Mouse (Mus musculus): ENCODE results near the gene Tpmt. TPM values are rescaled to one million over a fixed set of nuclear protein-coding genes. Genes with fewer than 3 reads are reported as not detected.

Gene Tpmt
- polyA plus RNA-seq (2011; ENCODE audit: insufficient read length, low read depth, missing spikeins), result 18.0 and 23.9 TPM in 2 replicates

DNA sequence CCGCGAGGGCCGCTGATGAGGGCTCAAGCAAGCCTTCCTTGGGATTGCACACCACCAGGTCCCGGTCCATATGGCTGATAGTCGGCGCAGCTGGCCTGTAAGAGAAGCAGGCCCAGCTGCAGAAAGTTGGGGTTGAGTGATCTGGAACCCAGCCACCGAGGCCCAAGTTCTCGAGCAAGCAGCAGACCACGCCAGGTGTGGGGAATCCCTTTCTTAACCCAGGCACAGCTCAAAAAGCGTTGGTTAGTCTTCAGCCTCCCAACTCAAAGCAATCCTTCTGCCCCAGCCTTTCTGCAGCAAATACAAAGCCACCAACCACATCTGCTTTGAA lies at the start of gene Tpmt:
TSS of gene Tpmt (minus strand) at position 121 of the 331 bp plus-strand sequence.
- H3K27ac ChIP-seq (ENCODE audit: insufficient read depth, low read length), result no peak within 1 kb of the TSS
- TF ChIP-seq POLR2A (IDR thresholded peaks at IDR 0.05; ENCODE audit: low read depth, low read length) (no peak), CTCF (IDR thresholded peaks at IDR 0.05; ENCODE audit: borderline replicate concordance, insufficient read depth, low read length) (no peak)
- H3K4me3 ChIP-seq (ENCODE audit: insufficient read depth, low read length), result peak within 1 kb of the TSS; percentile 81
- no peaks in the 10 kb centered on the region for H3K4me1 ChIP-seq (ENCODE audit: control insufficient read depth, insufficient read depth, low read length)

DNA sequence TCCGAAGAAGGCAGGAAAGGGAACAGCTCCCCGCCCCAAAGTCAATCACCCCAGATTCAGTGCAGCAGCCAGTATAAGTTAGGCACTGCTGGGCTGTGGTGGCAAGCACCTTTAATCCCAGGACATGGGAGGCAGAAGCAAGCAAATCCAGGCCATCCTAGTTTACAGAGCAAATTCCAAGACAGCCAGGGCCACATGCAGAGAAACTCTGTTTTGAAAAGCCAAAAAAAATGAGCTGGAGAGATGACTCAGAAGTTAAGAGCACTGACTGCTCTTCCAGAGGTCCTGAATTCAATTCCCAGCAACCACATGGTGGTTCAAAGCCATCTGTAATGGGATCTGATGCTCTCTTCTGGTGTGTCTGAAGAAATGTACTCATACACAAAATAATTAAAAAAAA lies 49.3 kb upstream of the Tpmt start:
- TF ChIP-seq POLR2A (IDR thresholded peaks at IDR 0.05; ENCODE audit: low read depth, low read length), result no peak
- TF ChIP-seq CTCF (IDR thresholded peaks at IDR 0.05; ENCODE audit: borderline replicate concordance, insufficient read depth, low read length), result no peak
- no peak overlapping the region for H3K4me3 ChIP-seq (ENCODE audit: insufficient read depth, low read length)
- peak overlapping the region; percentile 45 for H3K27ac ChIP-seq (ENCODE audit: insufficient read depth, low read length)
- peaks cover 2% of the 10 kb centered on the region for H3K4me1 ChIP-seq (ENCODE audit: control insufficient read depth, insufficient read depth, low read length)

DNA sequence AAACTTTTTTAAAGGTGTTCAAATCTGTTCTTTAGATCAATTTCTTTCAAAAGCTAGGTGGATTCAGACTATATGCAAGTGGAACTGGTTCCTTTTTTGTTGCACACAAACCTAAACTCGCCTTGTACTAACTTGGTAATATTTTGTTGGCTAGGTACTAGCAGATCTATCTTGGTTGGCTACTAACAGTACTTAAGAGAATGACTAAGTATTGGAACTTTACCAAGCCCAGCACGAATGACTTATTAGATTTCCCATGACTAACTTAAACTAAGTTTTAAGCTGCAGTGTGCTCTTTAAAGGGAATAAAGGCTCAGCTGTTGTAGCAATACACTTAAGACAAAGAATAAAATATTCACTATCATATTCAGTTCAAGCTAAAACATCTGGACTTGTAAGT lies 44.7 kb upstream of the Tpmt start:
- Histone ChIP-seq H3K4me1 (ENCODE audit: control insufficient read depth, insufficient read depth, low read length) (peaks cover 2% of the 10 kb centered on the region; the same call in 1 of the 2 replicates), H3K4me3 (ENCODE audit: insufficient read depth, low read length) (no peak overlapping the region), H3K27ac (ENCODE audit: insufficient read depth, low read length) (peak overlapping the region; percentile 57; the same call in 1 of the 2 replicates)
- TF ChIP-seq POLR2A (IDR thresholded peaks at IDR 0.05; ENCODE audit: low read depth, low read length) (no peak), CTCF (IDR thresholded peaks at IDR 0.05; ENCODE audit: borderline replicate concordance, insufficient read depth, low read length) (no peak)

DNA sequence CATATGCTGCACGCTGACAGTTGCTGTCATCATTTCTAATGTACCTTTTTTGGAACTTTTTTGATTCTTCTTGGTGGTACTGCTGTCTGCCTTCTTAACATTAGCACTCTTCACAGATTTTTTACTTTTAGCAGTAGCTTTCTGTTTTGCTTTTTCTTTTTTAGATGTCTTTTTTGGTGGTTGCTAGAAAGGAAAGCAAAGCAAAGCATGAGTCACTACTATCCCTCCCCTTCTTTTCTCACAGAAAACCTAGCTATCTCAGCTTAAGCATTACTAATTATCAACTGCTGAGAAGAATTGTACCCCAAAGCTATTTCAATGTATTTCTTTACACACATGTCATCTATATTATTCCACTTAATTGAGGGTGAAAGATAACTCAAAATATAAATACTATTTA lies 43.9 kb upstream of the Tpmt start:
- no peak overlapping the region for H3K27ac ChIP-seq (ENCODE audit: insufficient read depth, low read length)
- H3K4me3 ChIP-seq (ENCODE audit: insufficient read depth, low read length), result no peak overlapping the region
- H3K4me1 ChIP-seq (ENCODE audit: control insufficient read depth, insufficient read depth, low read length), result no peaks in the 10 kb centered on the region
- no peak for TF ChIP-seq CTCF (IDR thresholded peaks at IDR 0.05; ENCODE audit: borderline replicate concordance, insufficient read depth, low read length)
- no peak for TF ChIP-seq POLR2A (IDR thresholded peaks at IDR 0.05; ENCODE audit: low read depth, low read length)

DNA sequence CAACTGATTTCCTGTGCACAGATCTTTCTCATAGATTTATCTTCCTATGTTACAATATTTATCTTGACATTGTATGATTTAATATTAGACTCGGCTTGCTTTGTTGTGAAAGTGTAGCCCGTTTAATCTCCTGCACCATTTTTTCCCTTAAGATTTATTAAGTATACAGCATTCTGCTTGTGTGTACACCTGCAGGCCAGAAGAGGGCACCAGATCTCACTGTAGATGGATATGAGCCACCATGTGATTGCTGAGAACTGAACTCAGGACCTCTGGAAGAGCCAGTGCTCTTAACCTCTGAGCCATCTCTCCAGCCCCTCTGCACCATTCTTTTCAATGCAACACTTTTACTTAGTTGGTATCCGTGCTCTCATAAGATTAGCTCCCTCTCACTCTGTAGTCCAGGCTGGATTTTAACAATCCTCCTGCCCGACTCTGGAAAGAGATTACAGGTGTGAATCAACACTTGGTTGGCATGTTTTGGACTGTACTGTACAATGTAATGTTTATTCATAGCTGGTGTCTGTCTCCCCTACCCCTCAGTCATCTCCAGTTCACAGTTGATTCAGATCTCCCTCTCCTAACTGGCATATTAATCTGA lies 36.5 kb upstream of the Tpmt start:
- Histone ChIP-seq H3K27ac (ENCODE audit: insufficient read depth, low read length) (no peak overlapping the region), H3K4me3 (ENCODE audit: insufficient read depth, low read length) (no peak overlapping the region), H3K4me1 (ENCODE audit: control insufficient read depth, insufficient read depth, low read length) (no peaks in the 10 kb centered on the region)
- no peak for TF ChIP-seq POLR2A (IDR thresholded peaks at IDR 0.05; ENCODE audit: low read depth, low read length)
- TF ChIP-seq CTCF (IDR thresholded peaks at IDR 0.05; ENCODE audit: borderline replicate concordance, insufficient read depth, low read length), result no peak

DNA sequence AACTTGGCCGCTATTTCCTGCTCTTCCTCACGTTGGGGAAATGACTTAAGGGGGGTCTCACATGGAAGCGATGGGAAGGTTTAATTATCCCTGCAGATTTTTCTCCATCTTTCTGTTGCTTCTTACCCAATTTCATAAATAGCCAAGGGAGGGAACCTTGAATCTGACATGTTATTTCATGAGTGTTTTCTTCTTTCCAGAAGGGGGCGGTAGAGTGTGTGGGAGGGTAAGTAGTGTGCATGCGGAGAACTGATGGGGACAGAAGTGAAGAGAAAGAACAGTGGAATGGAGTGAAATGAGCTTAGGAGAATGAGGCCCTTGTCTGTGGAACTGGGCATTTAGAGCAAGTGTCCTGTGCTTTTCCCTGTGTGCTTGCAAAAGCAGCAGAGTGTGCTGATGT lies 34.3 kb upstream of the Tpmt start:
- Histone ChIP-seq H3K4me1 (ENCODE audit: control insufficient read depth, insufficient read depth, low read length) (no peaks in the 10 kb centered on the region), H3K4me3 (ENCODE audit: insufficient read depth, low read length) (no peak overlapping the region), H3K27ac (ENCODE audit: insufficient read depth, low read length) (no peak overlapping the region)
- no peak for TF ChIP-seq POLR2A (IDR thresholded peaks at IDR 0.05; ENCODE audit: low read depth, low read length)
- TF ChIP-seq CTCF (IDR thresholded peaks at IDR 0.05; ENCODE audit: borderline replicate concordance, insufficient read depth, low read length), result no peak

DNA sequence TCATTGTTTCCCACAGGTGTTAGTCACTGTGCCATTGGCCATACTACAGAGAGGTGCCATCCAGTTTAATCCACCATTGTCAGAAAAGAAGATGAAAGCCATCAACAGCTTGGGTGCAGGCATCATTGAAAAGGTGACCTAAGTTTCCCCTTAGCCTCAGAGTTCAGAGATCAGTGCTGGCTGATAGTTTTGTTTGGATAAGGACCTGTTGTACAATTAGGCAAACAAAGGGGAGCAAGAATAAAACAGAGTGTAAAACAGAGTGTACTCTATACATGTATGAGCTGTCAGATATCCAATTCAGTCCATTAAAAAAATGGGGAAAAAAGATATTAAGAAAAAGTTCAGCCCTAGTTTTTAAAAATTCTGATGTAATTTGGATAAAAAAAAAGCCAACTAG lies 32.8 kb upstream of the Tpmt start:
- TF ChIP-seq CTCF (IDR thresholded peaks at IDR 0.05; ENCODE audit: borderline replicate concordance, insufficient read depth, low read length), result no peak
- TF ChIP-seq POLR2A (IDR thresholded peaks at IDR 0.05; ENCODE audit: low read depth, low read length), result no peak
- no peak overlapping the region for H3K4me3 ChIP-seq (ENCODE audit: insufficient read depth, low read length)
- H3K4me1 ChIP-seq (ENCODE audit: control insufficient read depth, insufficient read depth, low read length), result no peaks in the 10 kb centered on the region
- H3K27ac ChIP-seq (ENCODE audit: insufficient read depth, low read length), result no peak overlapping the region

DNA sequence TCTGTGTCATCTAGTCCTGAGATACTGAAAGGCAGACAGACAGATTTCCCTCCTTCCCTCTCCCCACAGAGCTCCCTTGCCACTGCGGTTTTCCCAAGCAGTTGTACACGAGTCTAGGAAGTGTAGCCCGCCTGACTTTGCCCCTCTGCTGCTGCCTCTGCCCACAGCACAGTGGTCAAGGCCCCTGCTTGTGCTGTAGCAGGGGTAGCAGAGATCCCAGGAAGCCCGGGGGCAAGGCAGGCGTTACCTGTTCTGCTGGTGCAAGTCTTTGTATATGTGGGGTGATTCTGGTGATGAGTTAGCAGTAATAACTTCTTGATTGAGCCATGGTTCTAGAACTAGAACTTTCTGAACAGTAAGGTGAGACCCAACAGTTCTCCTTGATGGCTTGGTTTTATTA lies 31.6 kb upstream of the Tpmt start:
- Histone ChIP-seq H3K4me3 (ENCODE audit: insufficient read depth, low read length) (no peak overlapping the region), H3K27ac (ENCODE audit: insufficient read depth, low read length) (no peak overlapping the region), H3K4me1 (ENCODE audit: control insufficient read depth, insufficient read depth, low read length) (no peaks in the 10 kb centered on the region)
- TF ChIP-seq POLR2A (IDR thresholded peaks at IDR 0.05; ENCODE audit: low read depth, low read length) (no peak), CTCF (IDR thresholded peaks at IDR 0.05; ENCODE audit: borderline replicate concordance, insufficient read depth, low read length) (no peak)

DNA sequence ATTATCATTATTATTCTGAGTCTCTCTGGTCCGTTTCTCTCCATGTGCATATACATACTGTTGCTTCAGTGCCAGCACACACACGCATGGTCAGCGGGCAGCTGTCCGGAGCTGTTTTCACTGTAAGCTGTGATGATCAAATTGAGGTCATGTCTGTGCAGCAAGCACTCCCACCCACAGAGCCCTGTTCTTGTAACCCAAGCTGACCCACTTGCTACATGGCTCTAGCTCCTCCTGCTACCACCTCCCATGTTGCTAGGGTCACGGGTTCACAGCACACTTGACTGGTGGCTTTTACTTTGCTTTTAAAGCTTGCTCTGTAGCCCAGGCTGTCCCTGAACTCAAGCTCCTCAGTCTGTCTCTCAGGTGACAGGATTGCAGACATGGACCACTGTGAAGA lies 27.9 kb upstream of the Tpmt start:
- no peak overlapping the region for H3K27ac ChIP-seq (ENCODE audit: insufficient read depth, low read length)
- no peaks in the 10 kb centered on the region for H3K4me1 ChIP-seq (ENCODE audit: control insufficient read depth, insufficient read depth, low read length)
- no peak overlapping the region for H3K4me3 ChIP-seq (ENCODE audit: insufficient read depth, low read length)
- no peak for TF ChIP-seq POLR2A (IDR thresholded peaks at IDR 0.05; ENCODE audit: low read depth, low read length)
- TF ChIP-seq CTCF (IDR thresholded peaks at IDR 0.05; ENCODE audit: borderline replicate concordance, insufficient read depth, low read length), result no peak

DNA sequence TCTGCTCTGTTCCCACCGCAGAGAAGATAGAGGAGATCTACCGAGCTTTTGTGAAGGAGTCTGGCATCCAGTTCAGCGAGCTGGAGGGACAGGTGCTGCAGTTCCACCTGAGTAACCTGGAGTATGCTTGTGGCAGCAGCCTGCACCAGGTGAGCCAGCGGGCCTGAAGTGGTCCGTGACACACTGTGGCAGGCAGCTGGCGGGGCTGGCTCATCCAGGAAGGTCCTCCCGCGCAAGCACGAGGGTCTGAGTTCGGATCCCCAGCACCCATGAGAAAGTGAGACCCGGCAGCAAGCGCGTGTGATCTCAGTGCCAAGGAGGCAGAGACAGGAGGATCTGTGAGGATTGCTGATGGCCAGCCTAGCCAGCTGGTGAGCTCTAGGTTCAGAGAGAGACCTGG lies 27.3 kb upstream of the Tpmt start:
- H3K4me1 ChIP-seq (ENCODE audit: control insufficient read depth, insufficient read depth, low read length), result no peaks in the 10 kb centered on the region
- no peak overlapping the region for H3K27ac ChIP-seq (ENCODE audit: insufficient read depth, low read length)
- TF ChIP-seq CTCF (IDR thresholded peaks at IDR 0.05; ENCODE audit: borderline replicate concordance, insufficient read depth, low read length) (no peak), POLR2A (IDR thresholded peaks at IDR 0.05; ENCODE audit: low read depth, low read length) (no peak)
- no peak overlapping the region for H3K4me3 ChIP-seq (ENCODE audit: insufficient read depth, low read length)
